Mouse (Mus musculus) neural tube, embryonic 12.5 days (tissue): Measurements from ENCODE around the gene Car5a. TPM values are rescaled to one million over a fixed set of nuclear protein-coding genes. Genes with fewer than 3 reads are reported as not detected.

Experiments
- ATAC-seq: fragments of 200-750 bp; cut with Nextera tagmentation; 2 replicates; pipeline ENCODE4 v1.8.0; 2017; ENCODE audit warnings: low read depth, mild to moderate bottlenecking, moderate TSS enrichment, moderate library complexity; ENCODE audit not compliant: low FRiP score
- H3K27ac ChIP-seq: fragments of 300-500 bp; sonication (generic); 2 replicates; pipeline ENCODE4 v1.5.1; 2016
- H3K27me3 ChIP-seq: fragments of 300-500 bp; sonication (generic); replicated peaks from 2 replicates; pipeline ENCODE4 v1.6.1; 2016; ENCODE audit warnings: mild to moderate bottlenecking
- H3K36me3 ChIP-seq: fragments of 300-500 bp; sonication (generic); 2 replicates; pipeline ENCODE4 v1.6.1; 2016; ENCODE audit warnings: mild to moderate bottlenecking
- H3K4me1 ChIP-seq: fragments of 300-500 bp; sonication (generic); 2 replicates; pipeline ENCODE4 v1.6.1; 2016
- H3K4me2 ChIP-seq: fragments of 300-500 bp; sonication (generic); replicated peaks from 2 replicates; pipeline ENCODE4 v1.6.1; 2016; ENCODE audit warnings: mild to moderate bottlenecking
- H3K4me3 ChIP-seq: fragments of 300-500 bp; sonication (generic); 2 replicates; pipeline ENCODE4 v1.5.1; 2016
- H3K9ac ChIP-seq: fragments of 300-500 bp; sonication (generic); 2 replicates; pipeline ENCODE4 v1.6.1; 2016; ENCODE audit warnings: mild to moderate bottlenecking
- H3K9me3 ChIP-seq: fragments of 300-500 bp; sonication (generic); 2 replicates; pipeline ENCODE4 v1.6.1; 2016; ENCODE audit warnings: mild to moderate bottlenecking
- WGBS: fragments of 180-500 bp; shearing (Covaris S2); methylation state at CpG from one replicate; pipeline ENCODE4 v1.1.7; 2016; 5-methylcytosine and 5-hydroxymethylcytosine counted together
- polyA plus RNA-seq: library from polyadenylated mRNA; unstranded; fragments of >200 nt; fragmentation: Nextera tagmentation; extraction: Ambion mirVana; gene quantifications from 2 replicates; pipeline ENCODE4 v1.2.1, GENCODE M21; 2016

Gene Car5a
- polyA plus RNA-seq, 1 experiment from 2014 or later, result 0.32 TPM

- Histone ChIP-seq H3K9ac (no peak overlapping the region), H3K27ac (no peak overlapping the region), H3K27me3 (no peaks in the 10 kb centered on the region), H3K4me2 (no peak overlapping the region), H3K4me3 (no peak overlapping the region), H3K36me3 (no peaks in the 10 kb centered on the region), H3K9me3 (no peaks in the 10 kb centered on the region), H3K4me1 (peaks cover 17% of the 10 kb centered on the region)
- no peak for ATAC-seq
- 79% methylated on average over 8 of the region's 8 CpGs for WGBS
Measured at GRCm38 (mm10) chr8:121943716-121944115, 988 bp downstream of the Car5a start.

DNA sequence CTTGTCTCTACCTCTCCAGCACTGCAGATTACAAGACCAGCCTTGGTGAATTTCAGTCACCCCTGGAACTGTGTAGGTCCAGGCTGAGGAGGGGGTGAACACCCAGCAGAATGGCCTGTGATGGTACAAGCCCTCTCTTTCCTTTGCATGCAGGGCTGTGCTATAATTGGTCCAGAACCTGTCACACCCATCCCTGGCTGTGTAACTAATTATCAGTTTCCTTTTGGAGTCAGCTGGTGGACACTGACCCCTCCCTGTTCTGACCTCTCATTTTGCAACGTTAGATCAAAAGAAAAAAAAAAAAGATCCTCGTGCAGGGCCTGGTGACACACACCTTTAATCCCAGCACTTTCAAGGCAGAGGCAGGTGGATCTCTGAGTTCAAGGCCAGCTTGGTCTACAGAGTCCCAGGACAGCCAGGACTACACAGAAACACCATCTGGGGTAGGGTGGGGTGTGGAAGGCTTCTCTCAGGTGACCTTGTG is 1.6 kb downstream of the Car5a start:
- no peaks in the 10 kb centered on the region for H3K36me3 ChIP-seq
- WGBS, result 49% methylated on average over 2 of the region's 2 CpGs
- H3K9me3 ChIP-seq, result no peaks in the 10 kb centered on the region
- no peak overlapping the region for H3K4me2 ChIP-seq
- no peaks in the 10 kb centered on the region for H3K27me3 ChIP-seq
- H3K4me3 ChIP-seq, result no peak overlapping the region
- no peak for ATAC-seq
- no peak overlapping the region for H3K27ac ChIP-seq
- H3K4me1 ChIP-seq, result peaks cover 12% of the 10 kb centered on the region
- no peak overlapping the region for H3K9ac ChIP-seq

DNA sequence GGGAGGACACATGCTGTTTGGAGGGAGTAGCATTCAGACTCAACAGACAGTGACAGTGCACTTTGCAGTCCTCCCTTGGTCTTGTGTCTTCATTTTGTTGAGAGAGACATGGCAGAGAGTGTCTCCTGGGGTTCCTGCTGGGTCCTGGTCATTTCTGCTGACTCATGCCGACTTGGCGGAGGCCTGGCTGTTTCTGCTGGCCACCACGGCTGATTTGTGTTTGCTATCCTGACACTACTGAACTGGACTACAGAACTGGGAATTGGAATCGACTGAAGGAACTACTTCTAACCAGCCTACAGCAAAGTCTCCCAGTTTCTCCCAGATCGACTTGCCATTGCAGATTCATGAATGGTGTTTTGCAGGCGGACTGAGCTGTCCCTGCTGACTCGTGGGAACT is 6.0 kb downstream of the Car5a start:
- ATAC-seq, result no peak
- no peak overlapping the region for H3K4me2 ChIP-seq
- peaks cover 12% of the 10 kb centered on the region for H3K4me1 ChIP-seq
- H3K36me3 ChIP-seq, result no peaks in the 10 kb centered on the region
- 86% methylated on average over 7 of the region's 7 CpGs for WGBS
- H3K27ac ChIP-seq, result no peak overlapping the region
- no peaks in the 10 kb centered on the region for H3K9me3 ChIP-seq
- H3K27me3 ChIP-seq, result no peaks in the 10 kb centered on the region
- no peak overlapping the region for H3K4me3 ChIP-seq
- no peak overlapping the region for H3K9ac ChIP-seq

- no peak overlapping the region for H3K9ac ChIP-seq
- H3K4me2 ChIP-seq, result no peak overlapping the region
- no peaks in the 10 kb centered on the region for H3K36me3 ChIP-seq
- no peak overlapping the region for H3K27ac ChIP-seq
- no peak overlapping the region for H3K4me3 ChIP-seq
- 67% methylated on average over 14 of the region's 14 CpGs for WGBS
- H3K4me1 ChIP-seq, result peaks cover 12% of the 10 kb centered on the region
- no peaks in the 10 kb centered on the region for H3K27me3 ChIP-seq
- no peaks in the 10 kb centered on the region for H3K9me3 ChIP-seq
- no peak for ATAC-seq
Measured at GRCm38 (mm10) chr8:121936391-121936790, 8.3 kb downstream of the Car5a start.

DNA sequence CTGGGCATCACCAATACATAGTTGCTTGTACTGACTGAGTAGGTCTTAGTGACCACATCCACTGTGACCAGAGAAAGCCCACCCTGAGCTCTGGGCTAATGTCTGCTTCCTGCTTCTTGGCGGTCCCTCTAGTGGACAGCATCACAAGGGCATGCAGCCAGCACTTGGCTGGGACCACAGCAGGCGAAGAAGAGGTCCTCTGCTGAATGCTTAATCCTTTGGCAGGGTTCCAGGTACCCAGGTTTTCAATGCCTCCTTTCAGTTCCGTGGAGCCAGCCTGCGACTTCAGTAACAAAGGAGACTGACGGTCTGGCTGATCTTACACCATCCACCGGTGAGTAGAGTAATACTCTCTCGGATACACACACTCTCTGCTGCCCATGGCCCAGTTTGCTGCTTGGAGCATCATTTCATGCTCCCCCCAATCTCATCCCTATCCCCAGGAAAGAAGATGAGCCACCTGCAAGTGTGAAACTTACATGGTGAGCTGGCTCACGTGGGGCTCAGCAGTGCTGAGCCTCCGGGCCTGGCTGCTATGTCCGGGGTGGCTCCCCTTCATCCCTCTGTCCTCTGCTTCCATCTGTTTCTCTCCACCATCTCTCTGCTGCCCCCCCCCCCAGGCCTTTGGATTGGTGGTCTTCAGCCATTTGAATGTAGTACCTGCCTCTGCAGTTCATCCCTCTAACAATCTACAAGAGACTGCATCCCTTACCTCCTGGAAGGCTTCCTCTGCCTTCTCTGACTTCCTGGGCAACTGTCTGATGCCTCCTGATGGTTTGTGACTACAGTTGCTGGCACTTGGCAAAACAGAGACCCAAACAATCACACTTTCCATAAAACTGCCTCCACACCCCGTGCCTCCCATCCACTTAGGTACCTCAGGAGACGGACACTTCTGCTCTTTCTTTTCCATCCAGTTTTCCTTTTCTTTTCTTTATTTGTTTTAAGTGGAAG is 9.1 kb downstream of the Car5a start:
- WGBS, result 45% methylated on average over 12 of the region's 12 CpGs
- Histone ChIP-seq H3K4me3 (no peak overlapping the region), H3K9ac (peak overlapping the region; percentile 23; the same call in 1 of the 2 replicates), H3K4me2 (no peak overlapping the region), H3K27me3 (no peaks in the 10 kb centered on the region), H3K9me3 (no peaks in the 10 kb centered on the region), H3K4me1 (peaks cover 12% of the 10 kb centered on the region), H3K36me3 (no peaks in the 10 kb centered on the region), H3K27ac (peak overlapping the region; percentile 47)
- peak; percentile 87 for ATAC-seq

GRCm38 (mm10) chr8:121934923-121935322 is 9.8 kb downstream of the Car5a start:
- H3K4me2 ChIP-seq, result no peak overlapping the region
- H3K27me3 ChIP-seq, result no peaks in the 10 kb centered on the region
- peaks cover 12% of the 10 kb centered on the region for H3K4me1 ChIP-seq
- H3K36me3 ChIP-seq, result no peaks in the 10 kb centered on the region
- no peak overlapping the region for H3K9ac ChIP-seq
- no peak overlapping the region for H3K4me3 ChIP-seq
- no peaks in the 10 kb centered on the region for H3K9me3 ChIP-seq
- ATAC-seq, result no peak; the same call in 1 of the 2 replicates
- H3K27ac ChIP-seq, result no peak overlapping the region

GRCm38 (mm10) chr8:121934506-121934905 is 10.2 kb downstream of the Car5a start:
- ATAC-seq, result no peak
- Histone ChIP-seq H3K9ac (no peak overlapping the region), H3K9me3 (no peaks in the 10 kb centered on the region), H3K4me1 (peaks cover 12% of the 10 kb centered on the region), H3K27me3 (no peaks in the 10 kb centered on the region), H3K36me3 (no peaks in the 10 kb centered on the region), H3K4me2 (no peak overlapping the region), H3K27ac (no peak overlapping the region), H3K4me3 (no peak overlapping the region)
- WGBS, result 40% methylated on average over 4 of the region's 4 CpGs

- Histone ChIP-seq H3K36me3 (no peaks in the 10 kb centered on the region), H3K27ac (no peak overlapping the region), H3K9me3 (no peaks in the 10 kb centered on the region), H3K27me3 (no peaks in the 10 kb centered on the region), H3K4me3 (no peak overlapping the region), H3K9ac (no peak overlapping the region), H3K4me1 (peaks cover 12% of the 10 kb centered on the region), H3K4me2 (no peak overlapping the region)
- no peak for ATAC-seq
- WGBS, result 87% methylated on average over 14 of the region's 14 CpGs
Measured at GRCm38 (mm10) chr8:121932668-121933520, 11.8 kb downstream of the Car5a start.

GRCm38 (mm10) chr8:121932026-121932667 is 12.6 kb downstream of the Car5a start:
- 75% methylated on average over 12 of the region's 12 CpGs for WGBS
- Histone ChIP-seq H3K36me3 (no peaks in the 10 kb centered on the region), H3K9ac (no peak overlapping the region), H3K4me1 (peaks cover 12% of the 10 kb centered on the region), H3K4me3 (no peak overlapping the region), H3K27ac (no peak overlapping the region), H3K9me3 (no peaks in the 10 kb centered on the region), H3K4me2 (no peak overlapping the region), H3K27me3 (no peaks in the 10 kb centered on the region)
- no peak for ATAC-seq

- 84% methylated on average over 7 of the region's 7 CpGs for WGBS
- Histone ChIP-seq H3K4me3 (no peak overlapping the region), H3K9ac (no peak overlapping the region), H3K9me3 (no peaks in the 10 kb centered on the region), H3K27me3 (no peaks in the 10 kb centered on the region), H3K27ac (no peak overlapping the region), H3K4me1 (peaks cover 12% of the 10 kb centered on the region), H3K36me3 (no peaks in the 10 kb centered on the region), H3K4me2 (no peak overlapping the region)
- no peak for ATAC-seq
Measured at GRCm38 (mm10) chr8:121931571-121931970, 13.1 kb downstream of the Car5a start.

GRCm38 (mm10) chr8:121930047-121930446 is 14.7 kb downstream of the Car5a start:
- Histone ChIP-seq H3K4me1 (peaks cover 8% of the 10 kb centered on the region), H3K4me2 (no peak overlapping the region), H3K9ac (no peak overlapping the region), H3K9me3 (no peaks in the 10 kb centered on the region), H3K27ac (no peak overlapping the region), H3K27me3 (no peaks in the 10 kb centered on the region), H3K36me3 (no peaks in the 10 kb centered on the region), H3K4me3 (no peak overlapping the region)
- 78% methylated on average over 4 of the region's 4 CpGs for WGBS
- ATAC-seq, result no peak

- Histone ChIP-seq H3K27me3 (no peaks in the 10 kb centered on the region), H3K4me2 (no peak overlapping the region), H3K4me3 (no peak overlapping the region), H3K36me3 (no peaks in the 10 kb centered on the region), H3K9me3 (no peaks in the 10 kb centered on the region), H3K4me1 (no peaks in the 10 kb centered on the region), H3K9ac (no peak overlapping the region), H3K27ac (no peak overlapping the region)
- ATAC-seq, result 0 out of 2 replicates have a peak, but pooled peaks have one; percentile 21
- 52% methylated on average over 8 of the region's 8 CpGs for WGBS
Measured at GRCm38 (mm10) chr8:121927316-121927715, 17.4 kb downstream of the Car5a start.
